Mouse (Mus musculus): ENCODE results near the gene Spsb3.

Gene Spsb3

DNA sequence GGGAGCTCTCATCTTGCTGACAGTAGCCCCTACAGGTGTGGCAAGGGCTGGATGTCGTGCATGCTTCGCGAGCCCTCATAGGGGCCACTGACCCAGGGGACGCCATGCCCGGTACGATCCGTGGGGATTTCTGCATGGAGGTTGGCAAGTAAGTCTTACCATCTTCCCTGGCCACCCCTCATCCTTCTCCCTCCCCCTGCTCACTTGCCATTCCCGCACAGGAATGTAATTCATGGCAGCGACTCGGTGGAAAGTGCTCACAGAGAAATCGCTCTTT lies 10.5 kb downstream of the Spsb3 start:
- DNase-seq (ENCODE audit: low spot score) = no peak

DNA sequence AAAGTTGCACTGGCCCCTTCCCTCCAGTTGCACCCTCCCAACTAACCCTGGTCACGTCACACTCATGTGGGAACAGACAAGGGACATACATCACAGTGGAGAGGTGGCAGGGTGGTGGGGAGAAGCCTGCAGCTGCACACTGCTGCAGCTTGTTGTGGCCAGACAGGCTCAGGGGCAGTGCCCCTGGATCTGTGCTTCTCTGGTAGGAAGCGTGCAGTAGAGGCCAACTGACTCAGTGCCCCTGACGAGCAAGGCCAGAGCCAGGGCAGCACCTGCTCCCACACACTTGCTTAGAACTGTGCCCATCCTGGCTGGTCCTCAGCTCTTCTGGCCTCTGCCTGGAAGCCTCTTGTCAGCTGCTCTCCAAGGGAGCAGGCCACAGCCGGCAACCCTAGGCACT lies 11.2 kb downstream of the Spsb3 start:
- DNase-seq (ENCODE audit: low spot score) = no peak

DNA sequence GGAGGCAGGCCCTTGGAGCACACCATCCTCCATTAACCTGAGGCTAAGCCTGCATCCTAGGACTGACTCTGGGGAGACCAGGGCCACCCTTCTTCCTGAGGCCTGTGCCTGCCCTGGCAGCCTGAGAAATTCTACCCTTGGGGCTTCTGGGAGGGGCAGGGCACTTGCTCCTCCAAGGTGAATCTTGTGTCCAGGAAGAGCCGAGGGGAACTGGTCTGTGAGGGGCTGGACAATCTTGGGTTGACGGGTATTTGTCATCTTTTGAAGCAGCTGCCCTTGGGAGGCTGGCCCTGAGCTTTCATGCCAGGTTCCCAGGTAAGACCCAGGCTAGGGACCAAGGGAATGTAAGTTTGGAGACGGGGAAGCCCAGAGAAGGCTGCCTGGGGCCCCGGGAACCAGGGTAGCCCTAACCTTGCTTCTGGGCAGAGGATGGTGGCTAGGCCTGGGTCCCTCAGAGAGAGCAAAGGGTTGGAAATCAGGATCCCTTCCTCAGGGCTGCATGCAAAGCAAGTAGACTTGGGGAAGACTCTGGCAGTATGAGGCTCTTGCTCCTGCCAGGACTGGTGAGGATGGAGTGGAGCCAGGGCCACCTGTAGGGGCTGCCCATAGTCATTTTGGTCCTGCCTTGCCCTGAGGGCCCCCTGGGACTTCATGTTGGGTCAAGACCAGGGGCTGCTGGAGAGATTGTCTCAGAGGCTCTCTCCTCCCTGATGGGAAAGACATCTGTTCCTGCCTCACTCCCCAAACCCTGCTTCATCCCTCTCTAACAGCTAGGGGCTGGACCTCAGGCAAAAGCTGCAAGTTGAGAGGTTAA lies 11.8 kb downstream of the Spsb3 start:
- DNase-seq (ENCODE audit: low spot score) = no peak

DNA sequence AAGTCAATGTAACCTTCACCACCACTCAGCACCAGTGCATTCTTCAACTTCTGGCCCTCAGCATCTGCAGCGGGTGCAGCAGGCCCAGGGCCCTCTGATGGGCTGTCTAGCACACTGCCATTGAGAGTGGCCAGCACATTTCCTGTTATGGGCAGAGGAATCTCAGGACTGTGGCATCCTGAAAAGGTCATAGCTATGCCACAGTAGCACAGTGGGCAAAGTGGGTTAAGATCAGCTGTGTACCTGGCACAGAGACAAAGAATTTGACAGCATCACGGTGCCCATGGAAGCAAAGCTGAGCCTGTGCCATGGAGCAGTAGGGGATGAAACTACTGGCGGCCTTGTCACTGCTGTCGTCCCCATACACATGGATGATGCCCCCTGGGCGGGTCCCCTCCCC lies 12.7 kb downstream of the Spsb3 start:
- DNase-seq (ENCODE audit: low spot score) = no peak

DNA sequence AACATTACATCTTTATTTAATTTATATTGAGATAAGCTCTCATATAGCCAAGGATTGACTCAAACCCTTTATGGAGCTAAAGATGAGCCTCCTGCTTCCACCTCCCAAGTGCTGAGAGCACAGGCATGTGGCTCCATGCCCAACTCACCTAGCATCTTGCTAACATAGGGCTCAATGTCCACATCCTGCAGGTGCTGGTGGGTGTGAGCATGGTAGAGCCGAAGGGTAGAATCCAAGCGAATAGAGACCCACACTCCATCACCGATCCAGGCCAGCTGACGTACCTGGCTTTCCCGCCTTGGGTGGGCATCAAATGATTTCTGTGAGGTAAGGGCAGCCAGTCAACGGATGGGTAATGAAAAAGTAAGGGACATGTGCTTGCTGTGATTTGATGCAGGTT lies 13.6 kb downstream of the Spsb3 start:
- DNase-seq (ENCODE audit: low spot score) = no peak

DNA sequence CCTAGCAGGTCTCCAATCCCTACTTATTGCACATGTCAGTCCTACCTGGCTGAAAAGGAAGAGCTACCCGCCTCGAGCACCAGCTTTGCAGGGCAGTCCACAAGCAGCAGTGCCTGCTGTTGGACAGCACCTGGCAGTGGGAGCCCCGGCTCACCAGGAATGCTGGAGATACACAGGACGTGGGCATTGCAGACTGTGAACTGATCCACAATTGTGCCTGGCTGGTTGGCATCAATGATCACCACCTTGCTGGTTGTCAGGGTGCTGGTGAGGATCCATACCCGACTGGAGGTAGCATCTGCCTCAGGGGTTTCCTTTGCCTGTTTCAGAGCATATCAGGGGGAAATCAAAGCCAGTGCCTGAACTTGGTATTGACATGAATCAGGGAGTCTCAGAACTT lies 15.7 kb downstream of the Spsb3 start:
- DNase-seq (ENCODE audit: low spot score) = no peak

DNA sequence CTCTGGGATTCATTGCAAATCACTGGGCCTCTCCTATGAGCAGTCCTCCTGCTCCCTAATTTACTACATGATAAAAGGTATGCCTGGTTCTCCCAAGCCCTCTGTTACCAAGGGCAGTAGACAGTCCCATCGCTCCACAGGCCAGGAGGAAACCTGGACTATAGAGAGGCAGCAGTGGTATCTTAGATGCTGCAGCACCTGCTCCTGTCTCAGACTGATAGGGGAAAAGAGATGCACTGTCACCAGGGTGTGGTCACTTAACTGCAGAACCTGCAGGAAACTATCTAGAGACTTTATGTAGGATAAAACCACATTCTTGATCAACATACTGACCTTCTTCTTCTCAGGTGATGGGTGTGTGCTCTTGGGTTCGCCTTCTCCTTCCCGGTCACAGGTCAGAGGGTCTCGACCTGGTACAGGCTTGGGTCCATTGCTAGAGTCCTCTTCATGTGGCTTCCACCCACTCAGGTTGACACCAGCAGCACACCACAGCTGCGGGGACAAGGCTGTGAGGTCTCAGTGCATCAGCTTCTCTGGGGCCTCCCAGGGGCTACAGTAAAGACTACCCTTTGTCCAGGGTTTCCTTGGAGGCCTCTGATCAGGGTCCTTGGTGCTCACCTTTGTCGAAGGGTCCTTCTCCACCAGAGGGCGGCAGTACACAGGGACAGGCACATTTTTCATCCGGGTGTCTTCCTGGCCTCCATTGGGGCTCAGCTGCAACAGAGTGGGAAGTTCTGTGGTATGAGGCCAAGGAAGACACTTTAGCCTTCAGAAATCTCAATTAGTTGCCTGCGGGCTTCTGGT lies 16.4 kb downstream of the Spsb3 start:
- DNase-seq (ENCODE audit: low spot score) = no peak

DNA sequence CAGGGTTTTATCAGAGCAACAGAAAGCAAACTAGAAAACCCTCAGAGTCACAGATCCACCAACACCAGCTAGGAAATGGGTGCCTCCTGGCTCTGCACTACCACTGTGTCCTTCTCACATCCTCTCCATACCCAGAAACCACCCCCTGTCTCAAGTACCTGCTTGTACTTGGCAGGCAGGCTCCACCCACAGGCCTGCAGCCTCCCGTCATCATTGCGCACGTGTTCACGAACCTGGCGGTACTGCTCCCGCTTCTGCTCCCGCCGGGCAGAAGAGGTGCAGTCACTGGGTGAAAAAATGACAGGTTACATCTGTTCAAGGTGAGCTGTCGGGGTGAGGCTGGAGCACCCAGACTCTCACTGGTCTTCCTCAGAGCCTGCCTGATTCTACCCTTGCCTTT lies 17.3 kb downstream of the Spsb3 start:
- no peak for DNase-seq (ENCODE audit: low spot score)

DNA sequence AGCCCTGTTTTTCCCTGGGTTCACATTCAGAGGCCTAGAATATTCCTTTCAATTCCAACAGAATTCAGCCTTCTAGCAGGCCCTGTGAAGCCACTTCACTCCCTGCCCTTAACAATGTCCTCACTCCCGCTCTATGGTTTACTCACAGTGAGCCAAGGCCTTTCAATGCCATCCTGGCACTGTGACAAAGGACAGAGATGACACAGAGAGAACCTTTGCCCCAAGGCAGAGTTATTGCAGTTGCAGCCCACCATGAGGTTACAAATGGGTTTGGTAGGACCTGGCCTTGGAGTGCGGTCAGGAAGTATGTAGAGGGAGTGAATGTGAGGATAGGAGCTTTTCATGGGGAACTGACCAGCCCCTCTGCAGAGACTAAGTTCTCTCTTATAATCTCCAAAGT lies 21.1 kb downstream of the Spsb3 start:
- DNase-seq (ENCODE audit: low spot score) = no peak

DNA sequence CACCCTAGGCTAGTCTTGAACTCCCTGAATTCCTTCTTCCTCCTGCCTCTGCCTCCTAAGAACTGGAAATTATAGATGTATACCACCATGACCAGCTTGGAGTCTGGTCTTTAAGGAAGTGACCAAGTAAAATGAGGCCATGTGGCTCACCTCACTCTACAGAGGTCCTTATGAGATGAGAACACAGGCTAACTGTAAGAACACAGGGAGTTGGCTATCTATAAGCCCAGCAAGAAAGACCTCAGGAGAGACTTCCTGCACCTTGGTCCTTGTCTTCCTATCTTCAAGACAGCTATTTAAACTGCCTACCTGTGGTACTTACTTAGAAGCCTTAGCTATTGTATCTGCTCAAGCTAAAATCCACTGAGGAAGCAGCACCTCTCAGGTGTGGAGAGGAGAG lies 27.5 kb downstream of the Spsb3 start:
- no peak for DNase-seq (ENCODE audit: low spot score)

DNA sequence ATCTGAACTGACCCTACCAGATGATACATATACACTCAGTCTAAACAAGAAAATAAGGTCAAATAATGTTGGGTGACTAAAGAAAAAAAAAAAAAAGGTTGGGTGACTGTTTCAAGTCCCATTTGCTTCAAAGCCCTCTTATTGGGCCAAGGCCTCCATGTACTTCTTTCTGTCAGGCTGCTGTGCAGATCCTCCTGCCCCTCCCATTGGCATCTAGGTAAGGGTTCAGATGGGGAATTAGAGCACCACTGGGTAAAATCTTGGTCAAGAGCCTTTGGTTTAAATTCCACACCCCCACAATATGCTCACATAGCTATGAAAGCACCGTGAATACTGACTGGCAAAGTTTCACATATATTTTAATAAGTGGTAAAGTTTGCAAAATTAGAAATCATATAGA lies 36.8 kb downstream of the Spsb3 start:
- DNase-seq (ENCODE audit: low spot score) = no peak

DNA sequence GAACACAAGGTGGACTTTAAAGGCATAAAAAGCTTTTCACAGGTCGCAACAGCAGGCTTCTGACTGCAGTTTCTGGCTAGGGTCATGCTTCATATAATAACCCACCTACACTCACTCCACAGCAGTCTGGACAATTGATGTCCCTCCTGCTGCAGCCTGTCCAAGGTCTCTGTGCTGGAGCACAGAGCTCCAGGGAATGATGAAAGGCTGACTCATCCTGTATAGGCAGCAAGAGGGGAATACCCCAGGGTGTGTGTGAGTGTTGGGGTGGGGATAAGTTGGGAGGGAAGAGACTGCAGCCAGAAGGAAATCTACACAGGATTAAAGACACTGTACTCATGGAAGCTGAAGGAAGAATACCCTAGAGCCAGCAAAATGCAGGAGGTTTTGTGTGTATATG lies 43.1 kb downstream of the Spsb3 start:
- no peak for DNase-seq (ENCODE audit: low spot score)

DNA sequence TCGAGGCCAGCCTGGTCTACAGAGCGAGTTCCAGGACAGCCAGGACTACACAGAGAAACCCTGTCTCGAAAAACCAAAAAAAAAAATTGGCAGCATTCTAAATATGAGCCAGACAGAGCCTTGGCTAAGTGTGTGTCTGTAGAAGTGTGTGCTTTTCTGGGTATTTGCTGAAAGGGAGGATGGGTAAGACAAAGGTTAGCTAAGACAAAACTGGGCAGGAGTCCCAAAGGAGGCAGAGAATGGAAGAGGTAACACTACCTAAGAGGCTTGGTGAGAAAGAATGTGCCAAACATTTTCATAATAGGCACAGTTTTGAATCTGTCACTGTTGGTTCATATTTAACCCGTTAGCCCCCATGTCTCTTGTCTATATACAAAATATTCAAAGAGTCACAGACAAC lies 46.0 kb downstream of the Spsb3 start:
- no peak for DNase-seq (ENCODE audit: low spot score)

DNA sequence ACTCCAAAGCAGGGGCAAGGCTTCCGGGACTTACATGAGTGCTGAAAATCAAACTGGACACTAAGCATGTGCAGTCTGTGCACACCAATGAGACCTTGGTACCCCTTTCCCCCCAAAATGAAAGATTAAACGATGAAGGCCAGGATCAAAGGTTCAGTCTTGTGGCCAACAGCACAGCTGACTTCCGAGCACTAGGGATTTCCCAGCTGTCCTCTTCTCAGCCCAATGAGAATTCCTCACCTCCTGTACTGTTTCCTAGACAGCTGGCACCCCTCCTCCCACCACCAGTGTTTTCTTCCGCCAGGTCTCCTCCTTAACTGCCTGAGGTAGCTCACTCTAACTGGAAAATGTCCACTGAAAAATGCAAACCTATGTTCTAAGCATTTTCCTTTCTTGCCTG lies 46.7 kb downstream of the Spsb3 start:
- DNase-seq (ENCODE audit: low spot score) = no peak

DNA sequence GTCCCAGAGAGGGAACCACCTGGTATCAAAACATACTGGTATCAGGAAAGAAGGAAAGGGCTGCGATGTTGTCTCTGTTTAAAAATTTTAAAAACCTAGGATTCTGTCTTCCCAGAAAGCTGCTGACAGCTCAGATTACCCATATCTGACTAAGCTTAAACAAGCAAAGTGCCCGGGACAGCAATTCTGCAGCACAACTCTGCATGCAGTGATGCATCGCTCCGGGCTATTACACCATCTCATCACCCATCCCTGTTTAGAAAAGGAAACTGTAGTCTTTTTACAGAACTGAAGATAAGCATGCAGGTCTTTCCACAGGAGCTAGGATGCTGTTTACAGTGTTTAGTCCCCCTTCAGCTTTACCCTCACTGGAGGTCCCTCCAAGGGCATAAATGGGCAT lies 48.5 kb downstream of the Spsb3 start:
- no peak for DNase-seq (ENCODE audit: low spot score)

DNA sequence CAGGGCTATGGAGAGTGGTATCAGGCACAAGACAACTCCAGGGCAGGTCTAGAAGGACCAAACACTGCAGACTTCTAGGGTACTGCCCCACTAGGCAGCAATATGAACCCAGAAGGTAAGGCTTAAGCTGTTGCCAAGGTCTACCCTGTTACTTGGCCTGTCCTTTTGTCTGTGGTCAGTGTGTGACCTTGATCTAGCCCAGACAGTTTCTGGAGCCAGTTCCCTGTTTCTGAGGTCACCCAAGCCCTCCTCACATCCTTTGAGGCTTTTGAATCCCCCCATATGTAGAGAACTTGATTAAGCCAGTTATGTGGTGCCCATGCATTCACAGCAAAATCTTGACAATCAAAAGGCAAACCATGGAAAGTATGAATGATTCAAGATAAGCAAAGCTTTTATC lies 49.2 kb downstream of the Spsb3 start:
- no peak for DNase-seq (ENCODE audit: low spot score)

DNA sequence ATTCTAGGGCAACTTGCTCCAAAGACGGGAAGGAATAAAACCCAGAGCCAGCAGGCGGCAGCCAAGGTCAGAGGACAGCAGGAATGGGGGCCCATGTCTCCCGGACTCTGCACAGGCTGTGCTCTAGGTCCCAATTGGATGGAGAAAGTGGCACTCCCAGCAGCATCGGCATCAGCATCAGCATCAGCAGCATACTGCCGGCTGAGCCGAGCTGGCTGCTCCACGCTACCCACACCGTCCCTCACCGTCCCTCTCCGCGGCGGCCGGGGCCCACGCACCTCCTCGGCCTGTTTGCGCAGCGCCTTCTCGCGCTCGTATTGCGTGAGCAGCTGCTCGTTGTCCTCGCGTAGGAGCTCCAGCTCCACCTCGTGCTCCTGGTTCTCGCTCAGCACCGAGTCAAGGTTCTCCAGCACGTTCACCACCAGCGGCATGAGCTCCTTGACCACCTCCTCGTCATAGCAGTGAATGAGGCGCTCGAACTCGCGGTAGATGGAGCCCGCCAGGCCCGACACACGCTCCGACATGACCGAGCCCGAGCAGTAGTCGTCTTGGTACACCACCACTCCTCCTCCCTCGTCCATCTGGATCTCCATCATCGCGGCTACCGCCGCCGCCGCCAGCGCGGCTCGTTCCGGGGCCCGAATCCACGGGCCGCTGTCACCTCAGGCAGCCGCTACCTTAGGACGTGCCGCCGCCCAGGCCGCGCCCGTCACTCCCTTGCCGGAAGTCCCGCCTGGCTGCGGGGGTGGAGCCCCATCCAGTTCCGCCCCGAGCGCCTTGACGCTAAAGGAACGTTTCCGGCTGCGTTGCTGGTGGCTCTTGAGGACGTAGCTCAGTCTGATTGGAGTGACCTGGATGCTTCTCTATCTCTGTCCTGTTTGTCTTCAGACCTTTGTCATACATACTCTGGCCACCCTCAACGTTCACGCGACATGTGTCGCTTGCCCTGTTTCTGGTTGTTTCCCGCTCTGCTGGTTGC lies 50.1 kb downstream of the Spsb3 start, which contains the start of gene Mapk8ip3:
Gene Mapk8ip3 (minus strand): TSS at position 719 of the 979 bp plus-strand sequence.
- peak; percentile 96 for DNase-seq (ENCODE audit: low spot score)

DNA sequence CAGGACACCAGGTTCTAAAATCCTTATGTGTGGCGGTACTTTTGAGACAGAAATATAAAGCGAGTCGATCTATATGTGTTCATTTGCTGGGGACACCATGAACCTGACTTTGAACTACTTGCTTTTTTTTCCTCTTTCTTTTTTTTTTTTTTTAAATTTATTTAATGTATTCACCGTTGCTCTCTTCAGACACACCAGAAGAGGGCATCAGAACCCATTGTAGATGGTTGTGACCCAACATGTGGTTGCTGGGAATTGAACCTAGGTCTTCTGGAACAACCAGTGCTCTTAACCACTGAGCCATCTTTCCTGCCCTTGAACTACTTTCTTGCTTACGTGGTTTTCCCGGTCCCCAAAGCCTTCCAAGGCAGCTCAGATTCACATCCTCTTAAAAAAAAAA lies 50.8 kb downstream of the Spsb3 start:
- DNase-seq (ENCODE audit: low spot score) = no peak

Measured in T-cell, adult 2 months (primary cell).